Mouse (Mus musculus): ENCODE results near the gene Skint10.

The Skint10 gene

GRCm38 (mm10) chr4:112774766-112775165 lies at the start of gene Skint10:
Skint10 (minus strand) TSS chr4:112774866.
- in situ Hi-C loops (cut with MboI, MseI) = no loop called here

DNA sequence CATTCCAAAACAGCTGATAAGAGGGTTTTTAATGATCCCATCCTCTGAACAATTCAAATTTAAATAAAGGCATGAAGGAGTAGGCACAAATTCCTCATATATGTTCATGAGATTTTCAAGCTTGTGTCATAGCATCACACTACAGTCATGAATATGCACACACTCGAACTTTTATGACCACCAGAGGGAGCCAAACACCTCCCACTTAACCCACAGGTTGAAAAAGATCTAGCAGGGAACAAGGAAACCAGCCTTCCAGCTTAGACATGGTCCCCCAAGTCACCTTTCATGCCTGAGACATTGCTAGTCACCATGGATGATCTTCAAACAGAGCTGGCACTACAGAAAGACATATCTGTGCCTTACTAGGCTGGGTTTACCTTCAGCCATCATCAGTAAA lies 16.0 kb upstream of the Skint10 start:
- in situ Hi-C loops (cut with MboI, MseI) = no loop called here

Measured in T-helper 1 cell (primary cell).